Mouse (Mus musculus) neural tube, postnatal 0 days (tissue): ENCODE data around the gene Zfp59. TPM values are rescaled to one million over a fixed set of nuclear protein-coding genes. Genes with fewer than 3 reads are reported as not detected.

ENCODE experiments used
- polyA plus RNA-seq: library from polyadenylated mRNA; unstranded; fragments of >200 nt; fragmentation: Nextera tagmentation; extraction: Ambion mirVana; gene quantifications from 2 replicates; pipeline ENCODE4 v1.2.1, GENCODE M21; 2015

The Zfp59 gene
- polyA plus RNA-seq = 5.8 and 6.1 TPM in 2 replicates

DNA sequence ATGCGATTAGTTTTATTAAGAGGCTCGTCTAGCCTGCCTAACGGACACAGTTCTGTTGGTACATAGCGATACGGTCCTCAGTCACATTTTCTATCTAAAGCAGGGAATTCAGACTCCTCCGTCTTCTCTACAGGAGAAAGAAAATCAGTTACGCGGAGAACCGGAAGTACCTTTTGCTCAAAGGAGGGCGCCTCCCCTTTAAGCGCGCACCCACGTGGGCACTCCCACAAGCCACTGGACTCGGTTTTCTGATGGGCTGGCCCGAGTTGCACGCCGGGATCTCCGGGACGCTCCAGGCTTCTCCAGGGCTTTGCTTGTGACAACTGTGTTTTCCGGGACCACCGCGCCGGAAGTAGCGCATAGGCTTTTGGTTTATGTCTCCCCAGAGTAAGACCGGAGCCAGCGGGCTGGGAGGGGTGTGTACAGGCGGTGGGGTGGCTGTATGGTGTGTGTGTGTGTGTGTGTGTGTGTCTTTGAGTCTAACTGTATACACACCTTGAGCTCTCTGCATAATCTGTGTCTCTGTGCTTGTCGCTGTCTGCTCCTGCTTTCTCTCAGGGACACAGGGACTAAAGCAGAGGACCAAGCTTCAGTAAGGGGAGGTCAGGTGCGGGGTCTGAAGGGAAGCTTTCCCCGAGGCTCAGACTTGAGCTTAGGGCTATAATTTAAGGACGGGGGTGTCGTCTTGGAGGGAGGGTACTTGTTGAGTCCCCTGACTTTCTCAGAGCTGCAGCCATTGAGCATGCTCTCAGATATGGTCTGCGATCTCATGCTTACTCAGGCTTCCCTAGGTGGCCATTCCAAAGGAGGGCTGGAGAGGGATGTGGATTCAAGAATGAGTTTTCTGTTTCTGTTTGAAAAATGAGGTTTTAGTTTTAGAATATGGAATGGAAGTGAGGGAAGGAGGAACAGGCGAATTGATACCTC lies at the start of gene Zfp59:
Gene Zfp59 (plus strand): TSS at position 285 of the 927 bp plus-strand sequence.

DNA sequence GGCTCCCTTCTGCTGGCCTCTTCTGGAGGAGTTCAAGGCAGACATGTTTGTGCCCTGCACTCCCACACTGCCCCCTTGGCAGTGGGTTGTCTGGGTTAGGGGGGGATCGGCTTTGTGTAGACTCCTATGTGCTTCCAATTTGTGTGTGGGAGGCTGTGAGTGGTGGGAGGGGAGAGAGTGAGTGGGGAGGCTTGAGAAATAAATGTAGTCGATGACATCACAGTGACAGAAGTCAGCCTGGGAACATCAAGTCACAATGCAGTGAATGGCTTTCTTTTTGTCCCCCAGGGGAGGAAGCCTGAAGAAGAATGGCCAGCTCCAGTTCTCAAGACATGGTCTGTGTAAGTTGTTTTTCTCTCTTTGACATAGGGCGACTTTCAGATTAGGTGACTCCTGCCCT lies 31.5 kb upstream of the Zfp59 start, which contains the start of gene Zfp626:
Gene Zfp626 (plus strand): TSS at position 301 of the 400 bp plus-strand sequence.

DNA sequence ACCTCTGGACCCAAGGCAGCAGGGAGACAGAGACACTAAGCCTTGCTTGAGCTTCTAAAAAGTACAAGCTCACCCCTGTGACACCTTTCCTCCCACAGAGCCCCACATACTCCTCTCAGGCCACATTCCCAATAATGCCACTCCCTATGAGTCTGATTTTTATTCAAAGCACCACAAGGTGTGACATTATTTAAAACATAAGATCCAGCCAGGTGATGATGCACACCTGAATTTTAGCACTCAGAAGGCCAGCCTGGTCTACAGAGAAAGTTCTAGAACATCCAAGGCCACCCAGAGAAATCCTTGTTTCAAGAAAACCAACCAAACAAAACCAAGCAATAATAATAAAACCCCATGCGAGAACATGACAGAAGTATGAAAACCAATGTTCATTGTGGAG lies 18.8 kb downstream of the Zfp59 start, which contains the start of gene Zfp607a:
Gene Zfp607a (plus strand): TSS at position 301 of the 400 bp plus-strand sequence.

Other genes with a start within 250 kb of the Zfp59 start
- gene Akt2, start 247.1 kb upstream of the Zfp59 start, polyA plus RNA-seq = 46.8 and 47.0 TPM in 2 replicates
- gene Ttc9b, start 184.7 kb upstream of the Zfp59 start, polyA plus RNA-seq = 171 and 182 TPM in 2 replicates
- 27.5 and 30.3 TPM in 2 replicates for gene Map3k10, start 164.0 kb upstream of the Zfp59 start, polyA plus RNA-seq
- 9.3 and 9.7 TPM in 2 replicates for gene Zfp607b, start 149.3 kb upstream of the Zfp59 start, polyA plus RNA-seq
- gene Zfp60, start 107.2 kb upstream of the Zfp59 start, polyA plus RNA-seq = 44.0 and 44.3 TPM in 2 replicates
- 1.5 and 1.7 TPM in 2 replicates for gene Zfp626, start 31.4 kb upstream of the Zfp59 start, polyA plus RNA-seq
- gene Zfp607a, start 18.9 kb downstream of the Zfp59 start, polyA plus RNA-seq = 0.79 and 0.95 TPM in 2 replicates
- gene Zfp974, start 90.9 kb downstream of the Zfp59 start, polyA plus RNA-seq = 6.3 and 7.6 TPM in 2 replicates
- gene Zfp780b, start 140.6 kb downstream of the Zfp59 start, polyA plus RNA-seq = 23.5 and 24.4 TPM in 2 replicates
- gene Zfp850, start 175.5 kb downstream of the Zfp59 start, polyA plus RNA-seq = 2.2 and 3.3 TPM in 2 replicates
- gene Psmc4, start 211.5 kb downstream of the Zfp59 start, polyA plus RNA-seq = 242 and 253 TPM in 2 replicates
- gene Fcgbp, start 232.6 kb downstream of the Zfp59 start, polyA plus RNA-seq = 0.98 and 1.0 TPM in 2 replicates